Mouse (Mus musculus) induced T-regulatory cell, adult 2 months (primary cell): ENCODE results near the gene Higd2a.

Experiments used
- DNase-seq: peaks from one replicate; pipeline ENCODE4 v3.0.0-alpha.2; 2012; ENCODE audit warnings: low read depth

Higd2a gene

DNA sequence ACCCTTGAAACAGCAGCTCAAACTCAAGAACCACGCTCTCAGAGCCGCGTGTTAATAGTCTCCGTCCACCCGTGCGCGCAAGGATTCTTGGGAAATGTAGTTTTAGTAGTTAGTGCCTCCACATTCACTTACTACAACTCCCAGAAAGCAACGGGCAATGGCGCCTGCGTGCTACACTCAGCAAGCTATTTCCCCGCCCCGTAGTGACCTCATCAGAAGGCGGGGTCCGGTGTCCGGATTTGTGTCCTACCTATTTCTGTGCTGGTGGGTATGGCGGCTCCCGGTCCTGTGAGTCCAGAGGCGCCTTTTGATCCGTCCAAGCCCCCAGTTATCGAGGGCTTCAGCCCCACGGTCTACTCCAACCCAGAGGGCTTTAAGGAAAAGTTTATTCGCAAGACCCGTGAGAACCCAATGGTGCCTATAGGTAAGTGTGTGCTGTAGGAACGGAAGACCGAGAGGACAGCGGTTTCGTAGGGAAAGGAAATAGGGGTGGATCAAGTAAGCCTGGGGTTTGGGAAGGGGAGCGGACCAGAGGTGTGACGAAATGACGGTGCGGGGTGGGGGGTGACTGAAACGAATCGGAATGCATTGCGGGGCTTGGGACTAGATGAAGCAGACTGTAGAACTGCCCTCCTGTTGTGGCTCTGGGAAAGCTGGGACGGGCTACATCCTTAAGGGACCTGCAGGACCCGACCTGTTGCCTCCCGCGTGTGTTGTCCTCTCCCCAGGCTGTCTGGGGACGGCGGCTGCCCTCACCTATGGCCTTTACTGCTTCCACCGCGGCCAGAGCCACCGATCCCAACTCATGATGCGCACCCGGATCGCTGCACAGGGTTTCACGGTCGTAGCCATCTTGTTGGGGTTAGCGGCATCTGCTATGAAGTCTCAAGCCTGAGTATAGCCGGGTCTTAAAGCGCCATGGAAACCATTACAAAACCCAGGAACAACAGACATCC, at the start of gene Higd2a, which contains the start of gene Nop16:
Gene Higd2a, plus strand, starts transcription at position 212 of the 956 bp plus-strand sequence.
Gene Nop16, minus strand, starts transcription at position 95 of the 956 bp plus-strand sequence.
- DNase-seq: peak; percentile 100

- DNase-seq: no peak
These were observed 42.0 kb upstream of the Higd2a start for GRCm38 (mm10) chr13:54548036-54548435.

DNA sequence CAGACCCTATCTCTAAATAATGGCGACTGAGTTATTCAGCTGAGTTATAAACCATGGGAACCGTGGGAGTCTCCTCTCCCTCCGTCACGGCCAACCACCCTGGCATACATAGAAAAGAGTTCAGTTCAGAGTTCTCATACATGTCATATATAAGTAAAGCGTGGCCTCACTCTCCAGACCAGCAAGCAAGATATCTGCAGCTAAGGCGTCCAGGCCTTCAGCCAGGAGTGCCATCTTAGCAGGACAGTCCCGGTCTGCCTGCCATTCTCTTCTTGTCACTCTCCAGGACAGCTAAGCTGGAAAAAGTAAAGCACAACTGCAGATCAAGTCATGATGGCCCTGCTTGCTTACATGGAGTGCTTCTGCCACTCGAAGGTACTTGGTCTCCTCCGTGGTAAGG, 33.8 kb upstream of the Higd2a start:
- DNase-seq: no peak

DNA sequence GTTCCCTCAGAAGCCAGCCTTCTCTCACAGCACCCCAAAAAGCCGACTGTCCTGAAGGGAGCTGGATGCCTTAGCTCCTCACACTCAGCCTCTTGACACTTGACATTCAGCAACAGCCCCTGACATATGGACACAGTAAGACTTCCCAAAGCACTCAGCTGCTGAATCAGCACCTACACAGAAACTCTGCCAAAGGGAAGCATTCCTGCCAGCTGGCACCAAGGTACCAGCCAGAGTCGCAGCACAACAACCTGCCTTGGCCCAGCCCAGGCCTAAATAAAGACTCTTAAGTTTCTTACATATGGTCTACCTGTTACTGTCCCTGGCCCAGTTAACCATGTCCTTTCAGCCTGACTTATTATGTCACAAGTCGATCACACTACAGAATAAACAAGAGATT, 33.2 kb upstream of the Higd2a start:
- no peak for DNase-seq

GRCm38 (mm10) chr13:54557652-54558051, 32.4 kb upstream of the Higd2a start:
- DNase-seq: no peak

DNA sequence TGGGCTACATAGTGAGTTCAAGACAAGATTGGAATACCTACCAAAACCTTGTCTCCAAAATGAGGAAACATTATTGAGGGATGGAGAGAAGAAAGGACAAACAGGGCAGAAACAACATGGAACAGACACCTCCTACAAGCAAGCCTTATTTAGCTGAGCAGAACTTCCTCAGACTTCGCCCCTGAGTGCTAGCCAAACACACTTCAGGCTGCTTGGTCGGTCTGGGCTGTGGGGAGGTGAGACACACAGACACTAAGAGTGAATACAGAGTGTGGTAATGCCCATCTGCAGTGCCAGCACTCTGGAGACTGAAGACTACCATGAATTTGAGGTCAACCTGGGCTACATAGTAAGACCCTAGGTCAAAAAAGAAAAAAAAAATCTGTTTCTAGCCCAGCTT, 30.4 kb upstream of the Higd2a start:
- no peak for DNase-seq

- DNase-seq: no peak
These were observed 29.4 kb upstream of the Higd2a start for GRCm38 (mm10) chr13:54560608-54561007.

GRCm38 (mm10) chr13:54562562-54562961, 27.4 kb upstream of the Higd2a start:
- DNase-seq: no peak

DNA sequence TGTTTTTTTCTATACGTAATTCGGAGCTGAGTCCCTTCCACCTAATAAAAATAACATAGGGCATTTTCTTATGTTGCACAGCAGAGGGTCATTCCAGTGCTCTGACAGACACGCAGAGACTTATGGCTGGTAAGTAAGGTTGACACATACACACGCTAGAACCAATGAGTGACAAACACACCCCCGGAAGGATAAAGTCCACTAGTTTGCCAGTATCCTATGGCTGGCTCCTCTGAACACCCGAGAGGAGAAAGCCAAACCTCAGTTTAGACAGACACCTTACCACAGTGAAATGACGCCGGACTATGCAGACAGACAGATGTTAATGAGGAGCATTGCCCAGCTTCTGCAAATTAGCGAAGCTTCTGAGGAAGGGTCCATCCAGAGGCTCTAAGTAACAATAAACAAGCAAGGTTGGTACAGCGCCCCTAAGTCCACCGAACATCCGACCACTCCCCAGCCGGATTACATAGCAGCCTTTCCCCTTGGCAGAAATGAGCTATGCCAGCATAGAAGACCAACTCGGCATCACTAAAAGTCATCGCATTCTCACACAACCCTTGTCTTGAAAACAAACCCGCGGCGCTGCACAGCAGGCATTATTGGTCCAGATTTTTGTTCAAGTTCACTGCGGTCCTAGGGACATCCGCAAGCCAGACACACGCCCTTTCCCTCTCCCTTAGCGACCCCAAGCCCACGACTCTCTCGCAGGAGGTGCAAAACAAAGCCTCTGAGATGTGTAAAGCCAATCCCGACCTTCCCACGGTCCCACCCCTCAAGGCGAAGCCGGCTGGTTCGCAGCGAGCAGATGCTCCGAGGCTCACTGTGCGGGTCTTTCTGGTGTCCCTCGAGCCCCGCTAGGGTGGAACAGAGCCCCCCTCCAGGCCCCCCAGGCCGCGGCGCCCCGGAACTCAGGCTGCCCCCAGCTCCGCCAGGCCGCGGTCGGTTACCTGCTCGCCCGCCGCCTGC, 25.5 kb upstream of the Higd2a start:
- peak; percentile 51 for DNase-seq

- peak; percentile 98 for DNase-seq
These were observed 24.8 kb upstream of the Higd2a start, which contains the start of gene 4833439L19Rik for GRCm38 (mm10) chr13:54565201-54565581. Gene 4833439L19Rik (minus strand): TSS chr13:54565435.

DNA sequence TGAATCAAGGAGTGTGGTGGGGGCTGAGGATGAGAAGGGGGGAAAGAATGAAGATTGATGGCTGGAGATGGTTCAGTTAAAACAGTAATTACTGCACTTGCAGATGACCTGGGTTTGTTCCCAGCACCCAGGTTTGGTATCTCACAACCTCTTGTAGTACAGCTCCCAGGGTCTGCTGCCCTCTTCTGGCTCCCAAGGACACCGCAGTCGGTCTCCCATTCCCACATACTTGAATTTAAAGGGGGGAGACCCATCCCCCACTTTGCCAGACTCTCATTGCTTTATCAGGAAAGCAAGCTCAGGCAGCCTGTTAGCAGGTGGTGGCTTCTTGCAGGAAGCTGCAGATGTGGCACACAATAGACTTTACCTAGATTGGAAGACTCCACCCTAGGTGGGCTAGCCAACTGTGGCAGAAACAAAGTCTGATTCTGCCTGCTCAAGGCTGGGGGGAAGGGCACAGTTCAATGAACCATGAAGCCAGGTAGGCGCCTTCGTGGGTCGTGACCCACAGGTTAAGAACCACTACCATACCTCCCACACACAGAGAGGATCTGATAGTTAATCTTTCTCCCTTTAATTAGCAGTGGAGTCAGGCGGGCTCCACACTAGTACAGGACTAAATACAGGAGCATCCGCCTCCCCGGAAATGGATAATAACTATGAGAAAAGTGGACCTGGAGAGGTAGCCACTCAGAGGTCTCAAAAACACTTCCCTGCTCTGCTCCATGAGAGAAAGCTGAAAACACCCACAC, 24.2 kb upstream of the Higd2a start:
- no peak for DNase-seq

DNA sequence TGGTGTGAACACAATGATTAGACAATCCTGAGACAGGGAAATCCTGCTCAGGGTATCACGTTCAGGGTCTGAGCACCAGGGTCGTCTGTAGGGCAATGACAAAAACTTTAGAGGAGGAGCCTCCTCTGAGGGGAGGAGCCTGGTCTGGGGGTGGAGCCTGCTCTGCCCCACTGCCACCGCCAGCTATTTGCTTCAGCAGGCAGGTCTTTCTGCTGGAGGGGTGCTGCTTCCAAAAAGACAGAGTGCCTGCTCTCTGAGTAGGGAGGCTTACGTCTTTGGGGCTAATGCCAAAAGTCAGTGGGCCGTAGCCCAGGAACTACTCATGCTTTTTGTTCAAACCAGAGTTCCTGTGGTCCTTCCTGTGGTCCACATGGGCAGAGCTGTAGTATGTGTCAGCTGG, 21.6 kb upstream of the Higd2a start:
- DNase-seq: peak; percentile 37

GRCm38 (mm10) chr13:54569282-54569681, 20.7 kb upstream of the Higd2a start:
- peak; percentile 44 for DNase-seq

DNA sequence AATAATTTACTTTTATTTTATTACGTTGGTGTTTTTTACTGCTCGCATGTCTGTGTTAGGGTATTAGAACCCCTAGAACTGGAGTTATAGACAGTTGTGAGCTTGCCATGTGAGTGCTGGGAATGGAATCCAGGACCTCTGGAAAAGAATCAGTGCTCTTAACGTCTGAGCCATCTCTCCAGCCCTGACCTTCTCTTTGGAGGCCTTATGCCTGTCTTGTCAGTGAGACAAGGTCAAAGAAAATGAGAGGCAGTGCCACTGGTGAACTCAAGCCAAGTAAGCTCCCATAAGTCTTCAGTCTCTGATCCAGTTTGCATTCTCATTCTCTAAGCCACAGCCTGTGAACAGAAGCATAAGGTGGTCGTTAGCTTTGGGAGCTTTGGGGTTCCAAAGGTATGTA, 19.3 kb upstream of the Higd2a start:
- peak; percentile 11 for DNase-seq

DNA sequence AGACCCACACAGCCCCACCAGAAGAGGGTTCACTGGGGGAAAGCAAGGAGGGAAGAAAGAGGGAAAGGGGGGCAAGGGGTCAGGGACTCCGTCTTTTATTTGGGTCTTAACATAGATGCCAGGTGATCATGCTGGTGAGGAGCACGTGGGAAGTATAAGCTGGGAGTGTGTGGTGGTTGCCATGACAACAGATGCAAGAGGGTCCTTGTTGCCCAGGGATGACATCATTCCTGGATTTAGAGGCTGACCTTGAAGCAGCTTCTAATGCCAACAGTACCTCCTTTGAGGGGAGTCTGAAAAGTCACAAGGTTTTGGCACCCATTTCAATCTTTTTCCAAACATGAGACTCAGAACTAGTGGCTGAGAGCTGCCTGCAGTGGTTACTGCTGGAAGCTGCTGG, 18.4 kb upstream of the Higd2a start:
- peak; percentile 25 for DNase-seq

GRCm38 (mm10) chr13:54572621-54573020, 17.4 kb upstream of the Higd2a start:
- peak; percentile 77 for DNase-seq

- peak; percentile 61 for DNase-seq
These were observed 15.0 kb upstream of the Higd2a start, which contains the start of gene Arl10 for GRCm38 (mm10) chr13:54574854-54575481. Gene Arl10 (plus strand): TSS chr13:54575015.

GRCm38 (mm10) chr13:54575489-54575888, 14.5 kb upstream of the Higd2a start:
- DNase-seq: no peak

DNA sequence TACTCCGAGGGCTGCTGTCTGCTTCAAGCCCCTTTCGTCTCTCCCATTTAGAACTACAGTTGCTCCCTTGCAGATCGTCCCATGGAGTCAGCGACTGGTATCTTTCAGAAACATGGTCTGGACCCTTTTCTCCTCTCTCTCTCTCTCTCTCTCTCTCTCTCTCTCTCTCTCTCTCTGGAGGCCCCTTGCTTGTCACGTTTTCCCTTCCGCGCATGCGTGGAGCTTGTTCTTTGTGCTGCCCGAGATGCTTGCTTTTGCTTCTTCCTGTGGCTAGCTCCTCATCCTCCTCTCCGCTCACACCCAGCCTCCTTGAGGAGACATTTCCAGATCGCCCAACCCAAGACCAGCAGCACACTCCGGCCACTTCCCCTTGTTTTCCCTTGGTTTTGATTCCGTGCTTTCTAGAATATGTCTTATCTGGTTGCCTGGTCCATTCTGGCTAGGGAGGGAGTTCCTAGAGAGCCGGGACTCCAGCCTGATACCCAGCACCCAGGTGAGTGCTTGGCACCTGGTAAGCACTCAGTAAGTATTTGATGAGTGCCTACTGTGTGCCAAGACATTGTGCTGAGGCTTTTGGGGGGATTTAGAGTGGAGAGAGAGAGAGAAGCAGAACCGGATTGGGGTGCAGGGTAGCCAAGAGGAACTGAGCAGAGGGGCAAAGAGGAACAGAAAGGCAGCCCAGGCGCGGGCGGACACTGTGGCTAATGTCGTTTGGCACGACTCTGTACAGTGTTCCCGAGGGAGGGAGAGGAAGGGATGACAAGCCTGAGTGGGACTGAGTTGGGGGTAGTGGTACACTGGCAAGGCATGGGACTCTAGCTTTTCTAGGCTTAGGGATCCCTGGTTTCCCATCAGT, 12.1 kb upstream of the Higd2a start:
- DNase-seq: no peak

DNA sequence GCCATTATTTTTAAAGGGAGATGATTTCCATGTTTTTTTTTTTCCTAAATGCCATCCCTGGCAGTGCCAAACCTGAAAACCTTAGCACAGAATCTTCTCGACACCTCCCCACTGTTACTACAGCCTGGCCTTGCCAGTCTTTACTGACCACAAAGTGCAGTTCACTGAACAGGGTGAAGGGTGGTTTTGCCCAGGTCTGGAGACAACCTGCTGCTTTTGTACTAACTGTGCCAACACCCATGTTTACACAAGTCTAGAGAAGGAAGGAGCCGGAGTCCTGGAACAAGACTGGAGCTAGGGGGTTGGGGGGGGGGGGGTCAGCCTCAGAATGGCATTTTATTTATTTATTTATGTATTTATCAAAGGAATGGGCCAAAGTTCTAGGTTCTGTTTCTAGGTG, 8.6 kb upstream of the Higd2a start:
- DNase-seq: no peak
